Mouse (Mus musculus) urinary bladder, postnatal 14 days (tissue): Measurements from ENCODE around the gene Pappa.

ENCODE experiments used
- DNase-seq: peaks from one replicate; pipeline ENCODE4 v3.0.0; 2021; ENCODE audit warnings: low spot score

Pappa gene

DNA sequence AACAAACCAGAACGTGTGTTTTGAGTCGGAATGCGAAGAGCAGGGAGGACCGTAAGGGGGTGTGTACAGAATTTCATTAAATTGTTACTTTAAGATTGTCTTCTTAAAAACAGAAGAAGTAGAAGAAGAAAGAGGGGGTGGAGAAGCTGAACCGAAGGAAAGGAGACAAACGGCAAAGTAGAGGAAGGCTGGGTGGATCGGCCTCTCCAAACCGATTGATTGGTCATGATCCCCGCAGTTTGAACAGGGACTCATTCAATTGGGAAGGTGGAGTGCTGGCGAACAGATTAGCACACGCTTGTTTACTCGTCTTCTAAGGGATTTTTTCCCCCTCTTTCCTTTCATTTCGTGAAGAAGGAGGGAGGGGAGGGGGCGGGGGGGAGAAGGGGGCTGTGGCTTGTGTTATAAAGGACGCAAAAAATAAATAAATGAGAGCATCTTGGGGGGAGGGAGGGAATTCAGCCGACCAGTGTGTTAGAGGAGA lies at the start of gene Pappa:
Gene Pappa, plus strand, starts transcription at position 434 of the 484 bp plus-strand sequence.
- no peak for DNase-seq

GRCm38 (mm10) chr4:65077906-65078615 lies 45.9 kb upstream of the Pappa start:
- no peak for DNase-seq

DNA sequence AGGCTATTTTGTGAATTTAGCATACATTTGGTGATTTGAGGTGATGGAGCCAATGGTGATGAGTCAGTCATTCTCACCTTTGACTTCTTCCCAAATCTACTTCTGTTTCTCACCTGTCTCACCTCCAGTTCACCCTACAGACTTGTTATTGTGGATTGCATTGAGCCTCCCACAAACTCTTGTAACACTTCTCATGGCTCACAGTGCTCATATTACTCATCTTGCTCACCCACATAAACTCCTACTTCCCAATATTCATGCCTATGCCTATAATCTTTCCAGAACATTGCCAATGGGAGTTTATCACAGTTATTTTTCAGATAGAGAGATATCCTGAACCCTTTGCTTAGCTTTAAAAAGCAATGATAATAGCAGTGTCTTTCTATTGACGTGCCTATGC lies 37.1 kb upstream of the Pappa start:
- DNase-seq, result no peak

GRCm38 (mm10) chr4:65087592-65087991 lies 36.4 kb upstream of the Pappa start:
- DNase-seq, result no peak

DNA sequence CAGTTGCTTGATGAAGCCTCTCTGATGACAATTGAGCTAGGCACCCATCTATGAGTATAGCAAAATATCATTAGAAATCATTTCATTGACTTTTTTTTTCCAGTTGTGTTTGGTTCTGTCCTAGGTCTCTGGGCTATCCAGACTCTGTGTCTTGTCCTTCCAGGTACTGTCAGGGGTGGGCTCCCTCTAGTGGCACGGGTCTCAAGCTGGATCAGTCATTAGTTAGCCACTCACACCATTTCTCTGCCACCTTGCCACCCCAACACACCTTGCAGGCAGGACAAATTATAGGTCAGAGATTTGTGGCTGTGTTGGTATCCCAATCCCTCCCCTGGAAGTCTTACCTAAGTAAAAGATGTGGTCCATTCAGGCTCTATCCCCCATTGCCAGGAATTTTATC lies 31.8 kb upstream of the Pappa start:
- no peak for DNase-seq

DNA sequence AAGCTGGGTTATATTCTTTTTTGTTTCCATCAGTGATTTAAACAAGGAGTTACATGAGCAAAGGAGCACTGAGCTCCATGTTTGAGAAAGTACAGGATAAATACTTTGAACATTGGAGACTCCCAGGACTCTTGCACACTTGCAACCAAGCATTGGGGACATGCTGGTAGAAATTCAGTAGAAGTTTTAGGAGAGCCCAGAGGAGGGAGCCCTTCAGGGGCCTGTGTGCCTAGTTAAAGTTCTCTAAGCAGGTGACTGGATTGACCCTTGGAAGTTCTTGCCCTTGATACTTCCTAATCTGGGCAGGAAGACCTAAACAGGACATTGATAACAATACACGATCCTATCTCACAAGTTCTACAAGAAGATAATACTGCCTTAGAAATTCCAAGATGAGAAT lies 3.6 kb upstream of the Pappa start:
- no peak for DNase-seq

GRCm38 (mm10) chr4:65122841-65123240 lies 1.1 kb upstream of the Pappa start:
- no peak for DNase-seq

- peak; percentile 7 for DNase-seq
Measured at GRCm38 (mm10) chr4:65124369-65125151, 586 bp downstream of the Pappa start.

DNA sequence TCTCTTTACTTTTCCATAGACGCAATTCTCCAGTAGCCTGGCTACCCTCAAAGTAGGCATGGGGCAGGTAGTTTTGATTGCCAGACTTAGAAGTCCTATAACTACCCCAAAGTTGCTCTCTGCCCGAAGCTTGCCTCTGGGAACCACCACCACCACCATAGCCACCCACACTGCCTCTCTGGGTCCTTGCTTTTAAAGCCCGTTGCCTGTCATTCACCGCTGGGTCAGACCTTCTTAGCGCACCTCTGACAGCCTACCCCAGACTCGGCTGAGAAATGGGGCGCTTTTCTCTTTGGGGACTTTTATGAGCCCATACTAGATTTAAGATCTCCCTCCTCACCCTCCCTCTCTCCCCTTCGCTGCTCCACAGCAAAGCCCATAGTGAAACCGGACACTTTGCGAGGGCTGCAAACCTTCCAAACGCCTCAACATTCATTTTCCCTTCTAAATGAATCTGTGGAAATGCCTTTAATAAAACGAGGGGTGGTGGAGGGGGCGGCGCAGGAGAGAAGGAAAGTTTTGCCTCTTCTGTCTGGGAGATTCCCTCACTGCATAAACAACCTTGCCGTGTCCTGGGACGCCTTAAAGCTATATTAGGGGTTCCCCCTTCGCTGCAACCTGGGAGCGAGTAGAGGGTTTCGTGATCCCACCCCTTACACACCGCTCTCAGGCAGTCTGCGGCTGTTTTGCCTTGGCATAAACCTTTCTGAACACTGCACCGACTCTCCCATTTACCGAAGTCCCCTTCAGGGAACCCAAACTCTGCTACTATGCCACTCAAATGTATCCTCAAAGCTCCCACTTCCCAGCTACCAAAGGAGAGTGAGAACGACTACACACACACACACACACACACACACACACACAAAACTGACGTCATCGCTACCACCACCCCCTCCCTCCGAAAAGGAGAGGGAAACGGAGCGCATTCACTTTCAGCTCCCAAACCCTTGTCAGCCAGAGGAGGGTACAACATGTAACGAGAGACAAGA lies 1.7 kb downstream of the Pappa start:
- DNase-seq, result peak; percentile 45

DNA sequence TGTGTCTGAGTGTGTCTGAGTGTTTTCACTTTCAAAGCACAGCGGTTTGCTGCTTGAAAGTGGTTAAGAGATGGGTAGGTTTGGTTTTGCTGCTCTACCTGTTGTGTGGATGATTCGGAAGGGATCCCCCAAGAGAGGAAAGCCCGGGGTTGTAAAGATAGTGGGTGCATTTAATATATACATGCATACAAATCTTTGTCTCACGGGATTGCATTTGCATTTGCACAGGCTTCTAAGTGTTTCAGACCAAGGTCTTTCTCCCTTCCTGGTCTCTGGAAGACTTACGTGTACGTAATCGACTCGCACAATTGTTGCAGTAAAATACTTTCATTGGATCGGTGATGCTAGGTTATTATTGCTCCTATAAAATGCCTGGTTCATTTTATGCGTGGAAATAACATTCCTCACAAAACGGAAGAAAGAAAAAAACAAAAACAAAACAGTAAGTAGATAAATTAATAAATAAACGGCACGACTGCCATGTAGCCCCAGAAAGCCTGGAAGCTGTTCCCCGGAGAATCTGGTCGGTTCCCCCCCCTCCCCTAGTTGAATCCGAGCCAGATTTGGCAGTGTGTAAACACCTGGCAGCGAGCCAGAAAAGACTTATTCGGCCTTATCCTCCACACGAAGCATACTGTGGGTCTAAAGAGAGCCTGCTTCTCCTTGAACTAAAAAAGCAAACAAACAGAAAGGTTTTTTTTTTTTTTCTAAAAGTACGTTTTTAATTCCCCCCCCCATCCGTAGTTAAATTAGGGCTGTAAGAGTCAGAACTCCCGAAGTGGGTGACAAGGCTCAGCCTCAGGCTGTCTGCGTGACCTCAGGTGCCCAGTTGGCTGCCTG lies 2.7 kb downstream of the Pappa start:
- DNase-seq, result peak; percentile 60

GRCm38 (mm10) chr4:65127291-65127590 lies 3.3 kb downstream of the Pappa start:
- DNase-seq, result peak; percentile 19

- no peak for DNase-seq
Measured at GRCm38 (mm10) chr4:65132657-65133056, 8.7 kb downstream of the Pappa start.

- DNase-seq, result no peak
Measured at GRCm38 (mm10) chr4:65134358-65134757, 10.4 kb downstream of the Pappa start.

- no peak for DNase-seq
Measured at GRCm38 (mm10) chr4:65135109-65135508, 11.1 kb downstream of the Pappa start.

GRCm38 (mm10) chr4:65136541-65136940 lies 12.6 kb downstream of the Pappa start:
- DNase-seq, result no peak

DNA sequence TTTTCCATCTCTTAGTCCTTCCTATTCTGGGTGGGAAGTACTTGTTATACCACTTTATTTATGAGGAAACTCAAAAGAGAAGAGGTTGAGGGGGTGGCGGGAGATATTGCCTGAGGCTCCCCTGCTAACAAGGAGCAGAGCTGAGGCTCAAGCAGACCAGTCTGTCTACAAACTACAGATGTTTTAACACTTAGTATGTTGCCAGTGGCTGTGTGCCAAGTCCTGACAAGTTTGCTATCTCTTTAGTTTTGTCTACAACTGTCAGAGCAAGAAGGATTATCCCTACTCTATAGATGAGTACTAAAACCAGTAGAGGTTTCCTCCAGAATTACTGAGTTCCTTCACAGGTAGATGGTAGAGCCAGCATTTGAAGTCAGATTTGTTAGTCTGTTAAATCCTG lies 23.0 kb downstream of the Pappa start:
- no peak for DNase-seq

- no peak for DNase-seq
Measured at GRCm38 (mm10) chr4:65153601-65154000, 29.6 kb downstream of the Pappa start.

DNA sequence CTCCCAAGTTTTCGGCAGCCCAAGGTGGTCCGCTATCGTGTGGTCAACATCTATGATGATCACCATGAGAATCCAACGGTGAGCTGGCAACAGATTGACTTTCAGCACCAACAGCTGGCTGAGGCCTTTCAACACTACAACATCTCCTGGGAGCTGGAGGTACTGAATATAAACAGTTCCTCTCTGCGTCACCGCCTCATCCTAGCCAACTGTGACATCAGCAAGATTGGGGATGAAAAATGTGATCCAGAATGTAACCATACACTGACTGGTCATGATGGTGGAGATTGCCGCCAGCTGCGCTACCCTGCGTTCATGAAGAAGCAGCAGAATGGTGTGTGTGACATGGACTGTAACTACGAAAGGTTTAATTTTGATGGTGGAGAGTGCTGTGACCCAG lies 32.3 kb downstream of the Pappa start:
- DNase-seq, result no peak

DNA sequence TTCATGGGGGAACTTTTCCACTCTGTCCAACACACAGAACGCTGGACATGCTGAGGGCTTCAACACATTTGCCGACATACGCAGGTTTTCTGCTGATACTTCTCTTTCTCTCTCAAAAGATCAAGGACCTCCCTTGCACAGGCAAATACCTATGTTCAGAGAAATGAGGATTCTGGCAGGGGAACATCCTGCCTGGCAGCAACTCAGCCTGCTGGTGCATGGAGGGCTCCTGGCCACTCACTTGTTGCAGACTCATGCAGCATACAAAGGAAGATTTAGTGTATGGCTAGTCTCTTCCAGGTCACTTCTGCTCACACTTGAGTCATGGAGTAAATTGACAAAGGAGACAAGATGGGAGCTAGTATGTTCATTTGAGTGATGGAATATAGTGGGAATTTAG lies 34.7 kb downstream of the Pappa start:
- no peak for DNase-seq

DNA sequence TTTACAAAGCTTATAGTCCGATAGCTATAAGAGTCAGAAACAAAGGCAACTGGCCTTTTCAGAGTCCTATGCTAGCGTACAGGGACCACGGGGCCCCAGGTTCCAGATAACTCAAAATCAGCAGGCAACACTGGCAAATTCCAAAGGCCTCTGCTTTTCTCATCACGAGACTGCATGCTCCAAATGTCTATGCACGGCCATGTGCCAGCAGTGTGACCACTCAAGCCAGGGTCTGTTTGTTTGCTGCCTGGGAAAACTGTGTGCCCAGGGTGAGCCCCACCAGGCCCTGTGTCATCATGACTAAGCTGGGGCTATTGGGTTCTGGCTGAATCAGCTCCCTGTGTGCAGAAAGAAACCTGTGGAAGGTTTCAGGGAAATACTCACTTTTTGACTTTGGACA lies 35.5 kb downstream of the Pappa start:
- DNase-seq, result no peak

- DNase-seq, result no peak
Measured at GRCm38 (mm10) chr4:65163698-65164097, 39.7 kb downstream of the Pappa start.
